Mouse (Mus musculus): ENCODE results near the gene Pdcd1. TPM values are rescaled to one million over a fixed set of nuclear protein-coding genes. Genes with fewer than 3 reads are reported as not detected.
"Not testable (repeated sequence)": the region's sequence is repeated elsewhere in the genome, so short reads cannot be mapped to it uniquely, and the experiment has no call there.

Gene Pdcd1
- not detected in 2 replicates for polyA plus RNA-seq (2016; fragmentation: Nextera tagmentation; extraction: Ambion mirVana)

DNA sequence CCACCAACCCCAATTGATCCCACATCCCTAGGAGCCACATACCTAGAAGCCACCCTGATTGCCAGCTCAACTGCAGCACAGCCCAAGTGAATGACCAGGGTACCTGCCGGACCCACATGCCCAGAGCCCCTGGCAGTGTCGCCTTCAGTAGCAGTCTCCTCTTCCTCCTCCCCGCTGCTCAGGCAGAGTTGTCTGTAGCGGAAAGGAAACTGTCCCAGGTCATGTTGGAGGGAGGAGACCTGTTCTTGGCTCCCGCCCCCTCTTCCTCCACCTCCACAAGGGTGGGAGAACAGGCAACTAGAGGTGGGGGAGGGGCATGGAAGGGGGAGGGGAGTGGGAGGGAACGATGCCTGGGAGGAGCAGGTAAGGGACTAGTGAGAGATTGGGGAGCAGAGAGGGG lies at the start of gene Pdcd1:
Pdcd1 (minus strand) TSS at position 181 of the 400 bp plus-strand sequence.
- 57% methylated on average over 6 of the region's 6 CpGs for WGBS
- no peaks in the 10 kb centered on the region for H3K4me1 ChIP-seq
- ATAC-seq (ENCODE audit: low FRiP score, low read depth): no peak

DNA sequence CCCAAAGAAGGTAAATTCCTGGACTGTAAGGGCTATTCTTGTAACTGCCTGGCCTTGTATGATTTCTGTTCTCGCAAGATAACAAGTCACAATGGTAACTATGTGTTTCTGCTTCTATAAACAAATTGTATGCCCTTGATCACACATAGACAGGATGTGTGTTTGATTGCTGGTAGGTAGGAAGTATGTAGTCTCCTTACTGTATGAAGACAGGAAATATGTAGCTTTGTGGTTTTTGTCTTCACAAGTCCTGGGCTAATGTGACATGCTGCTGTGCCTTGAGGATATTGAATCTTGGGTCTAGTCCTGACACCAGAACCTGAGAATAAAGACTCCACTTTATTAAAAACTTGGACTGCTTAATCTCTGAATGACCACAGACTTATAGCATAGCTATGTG lies 39.4 kb upstream of the Pdcd1 start:
- no peak for ATAC-seq (ENCODE audit: low FRiP score, low read depth)
- 89% methylated on average over 1 of the region's 1 CpGs for WGBS
- no peaks in the 10 kb centered on the region for H3K27me3 ChIP-seq
- H3K4me1 ChIP-seq: no peaks in the 10 kb centered on the region
- H3K36me3 ChIP-seq: no peaks in the 10 kb centered on the region
- H3K4me2 ChIP-seq (replicated peaks): no peak overlapping the region
- no peak overlapping the region for H3K27ac ChIP-seq (replicated peaks)
- no peak overlapping the region for H3K4me3 ChIP-seq
- no peaks in the 10 kb centered on the region for H3K9me3 ChIP-seq
- H3K9ac ChIP-seq (replicated peaks): no peak overlapping the region

More for the DNA sequence above, at the start of gene Pdcd1:
- H3K36me3 ChIP-seq: no peaks in the 10 kb centered on the region
- no peak within 1 kb of the TSS for H3K4me3 ChIP-seq
- H3K9ac ChIP-seq (replicated peaks): no peak within 1 kb of the TSS
- no peak within 1 kb of the TSS for H3K27ac ChIP-seq (replicated peaks)
- no peaks in the 10 kb centered on the region for H3K9me3 ChIP-seq
- no peaks in the 10 kb centered on the region for H3K27me3 ChIP-seq
- H3K4me2 ChIP-seq (replicated peaks): no peak within 1 kb of the TSS

DNA sequence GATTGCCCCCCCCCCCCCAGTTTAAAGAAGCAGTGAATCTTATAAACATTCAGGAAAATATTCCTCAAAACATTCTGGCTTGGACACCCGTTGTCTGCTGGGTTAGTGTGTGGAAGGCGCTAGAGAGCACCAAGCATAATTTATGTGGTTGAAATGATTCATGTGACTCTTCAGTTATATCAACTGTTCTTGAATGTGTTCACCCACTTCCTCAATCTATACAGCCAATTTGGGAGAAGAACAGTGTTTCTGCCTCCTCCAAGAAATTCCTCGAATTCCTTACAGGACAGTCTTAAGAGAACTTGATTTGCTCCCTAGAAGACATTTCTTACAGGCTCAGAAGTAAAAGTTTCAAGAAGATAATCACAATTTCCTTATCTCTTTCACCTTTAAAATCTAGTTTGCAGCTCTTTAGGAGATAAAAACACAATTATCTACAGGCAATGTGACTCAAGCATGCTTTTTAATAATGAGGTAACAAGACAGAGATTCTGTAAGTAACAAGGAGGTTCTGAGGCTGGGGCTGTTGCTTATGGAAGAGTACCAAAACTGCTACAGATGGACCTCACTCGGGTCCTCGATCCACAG lies 34.1 kb upstream of the Pdcd1 start:
- ATAC-seq (ENCODE audit: low FRiP score, low read depth): no peak
- Histone ChIP-seq H3K27me3 (no peaks in the 10 kb centered on the region), H3K4me2 (replicated peaks) (no peak overlapping the region), H3K4me1 (no peaks in the 10 kb centered on the region), H3K9ac (replicated peaks) (no peak overlapping the region), H3K27ac (replicated peaks) (no peak overlapping the region), H3K4me3 (no peak overlapping the region), H3K36me3 (no peaks in the 10 kb centered on the region), H3K9me3 (no peaks in the 10 kb centered on the region)
- 89% methylated on average over 5 of the region's 5 CpGs for WGBS

DNA sequence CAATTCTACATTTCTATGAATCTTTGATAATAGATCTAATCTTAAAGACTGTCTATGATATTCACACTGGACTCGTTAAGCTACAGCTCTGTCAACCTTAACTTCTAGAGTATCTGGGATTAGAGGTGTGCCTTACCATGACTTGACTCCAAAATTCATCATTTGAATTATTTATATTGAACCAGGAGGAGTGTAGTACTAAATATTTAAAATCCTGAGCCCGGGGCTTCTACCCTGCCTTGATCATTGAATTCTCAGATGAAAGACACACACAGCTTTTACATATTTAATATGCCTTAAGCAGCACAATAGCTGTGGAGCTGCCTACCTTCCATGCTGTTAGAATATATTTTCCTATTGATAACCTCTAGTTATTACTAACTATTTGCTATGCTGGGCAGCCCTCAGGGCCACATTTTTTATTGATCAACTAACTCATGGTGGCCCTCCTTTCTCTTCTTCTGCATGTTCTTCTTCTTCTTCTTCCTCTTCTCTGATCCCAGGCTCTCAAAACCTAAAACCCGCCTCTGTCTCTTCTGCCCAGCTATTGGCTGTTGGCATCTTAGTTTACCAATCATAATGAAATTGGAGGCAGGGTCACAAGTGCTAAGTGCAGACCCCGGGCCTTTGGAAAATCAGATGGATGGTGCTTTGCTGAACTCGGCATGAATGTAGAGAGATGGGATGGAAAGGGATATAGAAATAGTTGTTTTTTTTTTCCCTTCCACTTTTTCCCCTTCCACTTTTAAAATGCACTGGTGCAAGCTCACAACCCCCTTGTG lies 33.2 kb upstream of the Pdcd1 start:
- peak; percentile 55 for ATAC-seq (ENCODE audit: low FRiP score, low read depth)
- no peaks in the 10 kb centered on the region for H3K4me1 ChIP-seq
- H3K4me2 ChIP-seq (replicated peaks): no peak overlapping the region
- no peaks in the 10 kb centered on the region for H3K9me3 ChIP-seq
- H3K4me3 ChIP-seq: no peak overlapping the region
- no peaks in the 10 kb centered on the region for H3K27me3 ChIP-seq
- H3K9ac ChIP-seq (replicated peaks): no peak overlapping the region
- H3K27ac ChIP-seq (replicated peaks): no peak overlapping the region
- 80% methylated on average over 5 of the region's 5 CpGs for WGBS
- H3K36me3 ChIP-seq: no peaks in the 10 kb centered on the region

DNA sequence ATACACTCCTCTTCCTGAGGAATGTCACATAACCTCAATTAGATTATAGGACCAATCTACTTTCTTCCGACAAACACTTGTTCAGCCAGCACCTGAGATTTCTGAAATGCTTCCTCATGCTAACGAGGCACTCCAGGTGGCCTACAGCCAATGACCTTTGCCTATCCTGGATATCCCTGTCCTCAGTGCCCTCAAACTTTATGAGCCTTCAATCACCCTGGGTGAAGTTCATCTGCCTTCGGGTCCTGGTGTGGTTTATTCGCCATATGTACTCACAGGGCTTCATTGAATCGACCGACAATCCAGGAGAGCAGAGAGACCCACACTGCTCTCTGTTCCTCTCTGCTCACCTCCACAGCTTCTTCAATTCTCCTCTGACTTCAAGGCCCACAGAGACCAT lies 29.4 kb upstream of the Pdcd1 start:
- WGBS: 91% methylated on average over 6 of the region's 6 CpGs
- ATAC-seq (ENCODE audit: low FRiP score, low read depth): no peak
- no peak overlapping the region for H3K4me2 ChIP-seq (replicated peaks)

DNA sequence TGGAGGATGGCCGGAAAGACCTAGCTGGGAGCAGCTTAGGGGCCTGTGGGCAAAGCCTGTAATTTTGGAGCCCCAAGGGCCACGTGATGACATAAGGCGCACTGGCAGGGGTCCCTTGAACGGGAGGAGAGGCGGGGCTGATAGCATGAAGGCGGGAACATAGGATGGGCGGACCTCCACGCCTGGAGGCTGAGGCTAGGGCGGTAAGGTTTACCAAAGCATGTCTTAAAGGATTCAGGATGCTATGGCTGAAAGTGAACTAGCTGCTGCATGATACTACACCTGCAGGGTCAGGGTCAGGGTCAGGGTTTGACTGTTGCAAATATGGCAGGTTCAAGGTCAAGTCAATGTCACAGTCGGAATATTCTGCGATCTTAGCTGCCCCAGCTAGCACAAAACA lies 28.8 kb upstream of the Pdcd1 start:
- no peaks in the 10 kb centered on the region for H3K4me1 ChIP-seq
- H3K4me2 ChIP-seq (replicated peaks): no peak overlapping the region; the same call in 1 of the 2 replicates
- no peak overlapping the region for H3K4me3 ChIP-seq
- no peaks in the 10 kb centered on the region for H3K36me3 ChIP-seq
- 61% methylated on average over 11 of the region's 11 CpGs for WGBS
- ATAC-seq (ENCODE audit: low FRiP score, low read depth): no peak
- H3K27me3 ChIP-seq: peaks cover 5% of the 10 kb centered on the region; the same call in 1 of the 2 replicates
- H3K9me3 ChIP-seq: no peaks in the 10 kb centered on the region
- no peak overlapping the region for H3K27ac ChIP-seq (replicated peaks)
- H3K9ac ChIP-seq (replicated peaks): no peak overlapping the region

More for the DNA sequence above, 29.4 kb upstream of the Pdcd1 start:
- H3K9ac ChIP-seq (replicated peaks): no peak overlapping the region
- H3K4me1 ChIP-seq: no peaks in the 10 kb centered on the region
- no peak overlapping the region for H3K27ac ChIP-seq (replicated peaks)
- no peak overlapping the region for H3K4me3 ChIP-seq
- H3K9me3 ChIP-seq: no peaks in the 10 kb centered on the region
- H3K36me3 ChIP-seq: no peaks in the 10 kb centered on the region
- H3K27me3 ChIP-seq: peaks cover 5% of the 10 kb centered on the region; the same call in 1 of the 2 replicates

DNA sequence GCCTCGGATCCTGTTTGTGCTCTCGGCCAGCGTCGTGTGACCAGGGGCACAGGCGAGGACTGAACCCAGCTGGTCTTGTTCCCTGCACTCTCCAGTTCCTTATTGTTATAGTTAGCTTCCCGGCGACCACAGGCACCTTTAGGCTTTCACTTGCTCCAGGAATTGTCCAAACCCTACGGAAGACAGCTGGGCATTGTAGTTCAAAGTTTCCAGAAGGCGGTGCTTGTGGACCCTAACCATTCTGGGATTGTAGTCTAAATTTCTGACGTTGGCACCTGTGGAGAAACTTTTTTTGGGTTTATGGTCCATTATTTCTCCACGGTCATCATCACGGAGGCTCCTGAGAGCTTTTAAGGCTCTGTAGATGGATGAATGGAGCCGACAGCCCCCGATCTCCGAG lies 28.4 kb upstream of the Pdcd1 start:
- Histone ChIP-seq H3K4me1 (no peaks in the 10 kb centered on the region), H3K4me2 (replicated peaks) (no peak overlapping the region; the same call in 1 of the 2 replicates), H3K27me3 (peaks cover 5% of the 10 kb centered on the region; the same call in 1 of the 2 replicates), H3K9me3 (no peaks in the 10 kb centered on the region), H3K36me3 (no peaks in the 10 kb centered on the region), H3K4me3 (no peak overlapping the region), H3K27ac (replicated peaks) (no peak overlapping the region), H3K9ac (replicated peaks) (no peak overlapping the region)
- WGBS: 56% methylated on average over 15 of the region's 15 CpGs
- no peak for ATAC-seq (ENCODE audit: low FRiP score, low read depth)

DNA sequence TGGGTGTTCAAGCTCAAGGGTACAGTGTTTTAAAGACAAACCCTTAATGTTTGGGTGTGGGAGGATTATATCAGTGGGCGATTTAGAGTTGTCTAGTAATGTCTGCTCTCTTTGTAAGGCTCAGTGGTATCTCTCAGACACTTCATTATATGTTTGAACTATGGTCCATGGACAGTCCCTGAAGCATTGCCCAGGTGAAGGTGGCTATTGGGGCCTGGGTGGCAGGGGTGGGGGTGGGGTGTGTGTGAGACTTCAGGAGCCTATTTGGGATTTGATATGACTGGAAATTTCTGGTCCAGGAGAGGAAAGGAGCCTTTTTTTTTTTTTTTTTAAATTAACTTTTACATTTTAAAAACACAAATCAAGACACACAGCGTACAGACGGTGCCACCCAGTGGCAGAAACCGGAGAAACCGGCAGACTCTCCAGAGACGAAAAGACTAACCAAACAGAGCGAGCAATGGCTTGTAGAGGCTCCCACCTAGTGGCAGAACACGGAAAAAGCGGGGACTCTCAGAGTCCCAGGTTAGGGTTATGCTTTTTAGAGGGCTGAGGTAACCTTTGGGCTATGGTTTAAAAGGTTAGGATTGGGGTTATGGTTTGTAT lies 26.6 kb upstream of the Pdcd1 start:
- Histone ChIP-seq H3K36me3 (no peaks in the 10 kb centered on the region), H3K4me2 (replicated peaks) (no peak overlapping the region), H3K27me3 (peaks cover 5% of the 10 kb centered on the region; the same call in 1 of the 2 replicates), H3K27ac (replicated peaks) (no peak overlapping the region), H3K4me1 (no peaks in the 10 kb centered on the region), H3K9me3 (no peaks in the 10 kb centered on the region), H3K4me3 (no peak overlapping the region), H3K9ac (replicated peaks) (no peak overlapping the region)
- ATAC-seq (ENCODE audit: low FRiP score, low read depth): peak; percentile 90
- WGBS: 3% methylated on average over 9 of the region's 9 CpGs

DNA sequence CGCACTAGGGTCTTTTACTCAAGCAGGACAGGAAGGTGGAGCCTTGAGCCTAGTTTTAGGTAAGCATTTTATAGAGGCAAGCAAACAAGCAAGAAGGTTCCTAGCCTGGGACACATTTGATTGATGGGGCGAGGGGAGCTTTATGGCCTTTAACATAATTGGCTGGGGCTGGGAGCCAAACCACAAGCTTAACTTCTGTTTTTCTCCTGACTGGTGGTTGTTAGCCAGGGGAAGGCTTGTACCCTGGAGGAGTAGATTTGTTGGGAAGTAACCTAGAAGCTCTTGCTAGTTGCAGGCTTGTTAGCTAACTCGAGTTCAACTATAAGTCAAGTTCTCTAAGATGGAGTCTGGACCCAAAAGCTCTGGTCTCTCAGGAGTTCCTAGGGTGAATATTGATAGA lies 26.0 kb upstream of the Pdcd1 start:
- Histone ChIP-seq H3K4me3 (no peak overlapping the region), H3K9me3 (no peaks in the 10 kb centered on the region), H3K9ac (replicated peaks) (no peak overlapping the region), H3K27me3 (peaks cover 5% of the 10 kb centered on the region; the same call in 1 of the 2 replicates), H3K4me2 (replicated peaks) (no peak overlapping the region), H3K4me1 (no peaks in the 10 kb centered on the region), H3K27ac (replicated peaks) (no peak overlapping the region), H3K36me3 (no peaks in the 10 kb centered on the region)
- no peak for ATAC-seq (ENCODE audit: low FRiP score, low read depth)
- 81% methylated on average over 3 of the region's 3 CpGs for WGBS

DNA sequence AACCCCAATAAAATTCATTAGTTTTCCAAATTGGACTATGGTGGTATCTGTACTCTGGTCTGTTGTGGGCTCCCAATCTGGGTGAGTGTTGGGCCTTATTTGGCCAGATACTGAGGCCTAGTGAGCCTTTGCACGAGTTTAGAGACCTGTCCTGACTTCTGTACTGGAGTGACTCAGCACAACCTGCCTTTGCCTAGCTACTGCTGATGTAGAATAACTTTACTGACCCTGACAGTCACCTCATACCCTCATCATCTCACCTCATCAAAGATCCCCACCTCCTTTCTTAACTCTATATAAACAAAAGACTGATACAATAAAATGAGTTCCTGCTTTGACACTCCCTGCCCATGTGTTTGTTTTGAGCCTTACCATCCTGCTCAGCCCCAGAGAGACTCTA lies 24.3 kb upstream of the Pdcd1 start:
- no peak overlapping the region for H3K9ac ChIP-seq (replicated peaks)
- peaks cover 5% of the 10 kb centered on the region; the same call in 1 of the 2 replicates for H3K27me3 ChIP-seq
- no peak overlapping the region for H3K27ac ChIP-seq (replicated peaks)
- H3K36me3 ChIP-seq: no peaks in the 10 kb centered on the region
- ATAC-seq (ENCODE audit: low FRiP score, low read depth): no peak
- H3K9me3 ChIP-seq: no peaks in the 10 kb centered on the region
- 32% methylated on average over 1 of the region's 1 CpGs for WGBS
- H3K4me3 ChIP-seq: no peak overlapping the region
- no peaks in the 10 kb centered on the region for H3K4me1 ChIP-seq
- H3K4me2 ChIP-seq (replicated peaks): no peak overlapping the region

DNA sequence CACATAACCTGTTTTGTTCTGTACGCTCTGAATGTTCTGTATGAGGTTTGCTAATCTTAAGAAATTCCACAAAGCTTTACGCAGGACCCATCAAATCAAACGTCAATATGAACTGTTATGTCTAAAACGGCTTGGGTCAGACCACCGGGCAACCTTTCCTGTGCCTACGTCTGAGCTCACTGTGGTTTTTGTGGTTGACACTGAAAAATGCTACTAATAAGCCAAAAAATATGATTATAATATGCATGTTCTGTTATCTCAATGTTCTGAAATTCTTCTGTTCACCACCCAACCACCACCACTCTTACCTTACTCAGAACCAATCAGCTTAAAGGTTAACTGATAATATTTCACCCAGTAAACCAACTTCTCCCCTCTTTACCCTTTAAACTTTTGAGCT lies 22.4 kb upstream of the Pdcd1 start:
- WGBS: 90% methylated on average over 6 of the region's 6 CpGs
- H3K27me3 ChIP-seq: no peaks in the 10 kb centered on the region
- no peak for ATAC-seq (ENCODE audit: low FRiP score, low read depth)
- no peaks in the 10 kb centered on the region for H3K9me3 ChIP-seq
- H3K4me1 ChIP-seq: no peaks in the 10 kb centered on the region
- no peak overlapping the region for H3K4me2 ChIP-seq (replicated peaks)
- no peak overlapping the region for H3K27ac ChIP-seq (replicated peaks)
- H3K9ac ChIP-seq (replicated peaks): no peak overlapping the region
- H3K4me3 ChIP-seq: no peak overlapping the region
- no peaks in the 10 kb centered on the region for H3K36me3 ChIP-seq

DNA sequence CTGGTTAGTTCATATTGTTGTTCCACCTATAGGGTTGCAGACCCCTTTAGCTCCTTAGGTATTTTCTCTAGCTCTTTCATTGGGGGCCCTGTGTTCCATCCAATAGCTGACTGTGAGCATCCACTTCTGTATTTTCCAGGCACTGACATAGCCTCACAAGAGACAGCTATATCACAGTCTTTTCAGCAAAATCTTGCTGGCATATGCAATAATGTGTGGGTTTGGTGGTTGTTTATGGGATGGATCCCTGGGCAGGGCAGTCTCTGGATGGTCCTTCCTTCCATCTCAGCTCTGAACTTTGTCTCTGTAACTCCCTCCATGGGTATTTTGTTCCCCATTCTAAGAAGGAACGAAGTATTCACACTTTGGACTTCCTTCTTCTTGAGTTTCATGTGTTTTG lies 5.9 kb upstream of the Pdcd1 start:
- not testable (repeated sequence) for ATAC-seq (ENCODE audit: low FRiP score, low read depth); H3K27ac ChIP-seq (replicated peaks)
- 65% methylated on average over 1 of the region's 1 CpGs for WGBS

More for the DNA sequence above, 5.9 kb upstream of the Pdcd1 start:
- not testable (repeated sequence) for H3K4me1 ChIP-seq; H3K27me3 ChIP-seq; H3K4me2 ChIP-seq (replicated peaks); H3K4me3 ChIP-seq; H3K9me3 ChIP-seq; H3K9ac ChIP-seq (replicated peaks); H3K36me3 ChIP-seq

Measured in midbrain, embryonic 12.5 days (tissue).